21 mouse cellular contexts compared by ENCODE assay signal in the genomic region with DNA sequence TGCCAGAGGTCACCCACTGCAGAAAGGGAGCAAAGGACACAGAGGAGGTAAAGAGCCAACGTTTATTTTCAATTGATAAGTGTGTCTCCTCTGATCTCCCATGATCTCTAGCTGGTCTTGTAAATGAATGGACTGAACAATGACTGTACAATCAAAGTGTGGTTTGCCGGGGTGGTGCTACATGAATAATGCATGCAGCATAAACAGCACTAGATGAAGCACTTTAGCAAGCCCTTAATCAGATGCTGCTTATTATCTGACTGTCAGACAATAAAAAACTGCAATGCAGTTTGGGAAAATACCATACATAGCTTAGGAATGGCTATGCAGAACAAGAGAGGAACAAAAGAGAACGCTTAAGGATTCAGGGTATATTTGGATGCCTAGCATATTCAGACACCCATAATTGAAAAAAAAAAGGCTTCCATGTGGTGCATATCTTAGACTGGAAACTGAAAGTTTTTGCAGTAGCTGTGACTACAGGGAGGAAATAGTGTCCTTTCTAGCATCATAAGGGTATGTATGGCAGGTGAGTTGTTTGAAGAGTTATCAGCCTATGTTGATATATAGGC. TPM values are rescaled to one million over a fixed set of nuclear protein-coding genes. Genes with fewer than 3 reads are reported as not detected.
A peak's percentile ranks its signal among the peaks of the same experiment; 100 is the strongest.
DNase-seq lines count a peak whose midpoint lies in the region; ATAC-seq and TF ChIP-seq lines count a peak whose summit lies in the region.
"Had no signal": no experiment of that assay in that cellular context is flagged by ENCODE, and none has a peak within 500 bp of the region (broad histone marks: within the 10 kb centered on the region; RNA-seq: fewer than 3 reads in every experiment).

No protein-coding gene starts in this region.

- H3K9me3 ChIP-seq in midbrain, embryonic 11.5 days (ENCODE audit: control insufficient read depth, low read length), result no peaks in the 10 kb centered on the region
- no peaks in the 10 kb centered on the region for H3K9me3 ChIP-seq in midbrain, embryonic 10.5 days (replicated peaks)
- H3K9me3 ChIP-seq in forebrain, embryonic 12.5 days, result no peaks in the 10 kb centered on the region
- no peaks in the 10 kb centered on the region for H3K9me3 ChIP-seq in forebrain, postnatal 0 days (ENCODE audit: low read length)
- H3K9me3 ChIP-seq: embryonic facial prominence, embryonic 10.5 days; limb, embryonic 13.5 days; megakaryocyte, embryonic 14.5 days had no signal

- TF ChIP-seq CTCF in forebrain, postnatal 0 days (IDR thresholded peaks at IDR 0.05; ENCODE audit: low read depth), result no peak
- TF ChIP-seq CTCF in thymus, adult 2 months (IDR thresholded peaks at IDR 0.05; ENCODE audit: borderline replicate concordance, control insufficient read depth, extremely low read depth, insufficient read depth, low read length, poor library complexity), result no peak

- no peaks in the 10 kb centered on the region for H3K4me1 ChIP-seq in midbrain, embryonic 11.5 days (ENCODE audit: control insufficient read depth, insufficient read depth, low read length)
- H3K4me1 ChIP-seq in midbrain, embryonic 10.5 days, result peaks cover 6% of the 10 kb centered on the region
- H3K4me1 ChIP-seq in forebrain, embryonic 12.5 days, result peaks cover 5% of the 10 kb centered on the region; the same call in 1 of the 2 replicates
- H3K4me1 ChIP-seq in forebrain, postnatal 0 days (ENCODE audit: insufficient read depth), result no peaks in the 10 kb centered on the region
- no peaks in the 10 kb centered on the region for H3K4me1 ChIP-seq in thymus, adult 2 months (replicated peaks; ENCODE audit: control insufficient read depth, insufficient read depth, low read length)
- H3K4me1 ChIP-seq: embryonic facial prominence, embryonic 10.5 days; limb, embryonic 13.5 days; megakaryocyte, embryonic 14.5 days had no signal

- 45% methylated on average over 3 of the region's 3 CpGs for WGBS in midbrain, embryonic 11.5 days
- 59% methylated on average over 3 of the region's 3 CpGs for WGBS in midbrain, embryonic 10.5 days
- 21% methylated on average over 3 of the region's 3 CpGs for WGBS in forebrain, embryonic 12.5 days
- WGBS in forebrain, postnatal 0 days, result 23% methylated on average over 3 of the region's 3 CpGs
- 80% methylated on average over 3 of the region's 3 CpGs for WGBS in thymus, adult 2 months

- peak; percentile 79 for ATAC-seq in midbrain, embryonic 11.5 days (ENCODE audit: low FRiP score)
- ATAC-seq in forebrain, embryonic 12.5 days (ENCODE audit: low FRiP score), result peak; percentile 80
- ATAC-seq in forebrain, postnatal 0 days, result peak; percentile 55

- H3K36me3 ChIP-seq in midbrain, embryonic 11.5 days (ENCODE audit: control insufficient read depth, insufficient read depth, low read length), result no peaks in the 10 kb centered on the region
- H3K36me3 ChIP-seq in midbrain, embryonic 10.5 days, result no peaks in the 10 kb centered on the region
- no peaks in the 10 kb centered on the region for H3K36me3 ChIP-seq in forebrain, embryonic 12.5 days (replicated peaks)
- H3K36me3 ChIP-seq in forebrain, postnatal 0 days (ENCODE audit: insufficient read depth), result no peaks in the 10 kb centered on the region
- H3K36me3 ChIP-seq in thymus, adult 2 months (ENCODE audit: control insufficient read depth, insufficient read depth, low read length), result no peaks in the 10 kb centered on the region
- H3K36me3 ChIP-seq: embryonic facial prominence, embryonic 10.5 days; limb, embryonic 13.5 days had no signal

- H3K27ac ChIP-seq in midbrain, embryonic 11.5 days (ENCODE audit: low read depth, low read length), result no peak overlapping the region
- no peak overlapping the region for H3K27ac ChIP-seq in midbrain, embryonic 10.5 days (replicated peaks)
- no peak overlapping the region for H3K27ac ChIP-seq in forebrain, embryonic 12.5 days
- no peak overlapping the region for H3K27ac ChIP-seq in forebrain, postnatal 0 days (ENCODE audit: low read depth, low read length)
- no peak overlapping the region for H3K27ac ChIP-seq in thymus, adult 2 months (ENCODE audit: control insufficient read depth, insufficient read depth, low read length)
- H3K27ac ChIP-seq: embryonic facial prominence, embryonic 10.5 days; limb, embryonic 13.5 days had no signal

- DNase-seq in midbrain, embryonic 11.5 days (ENCODE audit: low spot score, missing footprints), result no peak
- no peak for DNase-seq in midbrain, embryonic 10.5 days (ENCODE audit: low spot score)
- peak; percentile 6 for DNase-seq in forebrain, postnatal 0 days
- DNase-seq in telencephalon, adult 2 months (ENCODE audit: low read depth, low spot score), result peak; percentile 9
- no peak for DNase-seq in thymus, adult 2 months
- no peak for DNase-seq in right cerebral cortex, postnatal 36 days (ENCODE audit: low spot score in 2 of 2)
- DNase-seq: adrenal gland, postnatal 36 days; cerebellum, postnatal 10 days; gastrocnemius, postnatal 36 days; kidney, adult 2 months; kidney, postnatal 25 days; lung, postnatal 10 days had no signal

- H3K4me3 ChIP-seq in midbrain, embryonic 11.5 days (ENCODE audit: low read depth, low read length), result no peak overlapping the region
- H3K4me3 ChIP-seq in midbrain, embryonic 10.5 days, result no peak overlapping the region
- H3K4me3 ChIP-seq in forebrain, embryonic 12.5 days (replicated peaks), result no peak overlapping the region
- no peak overlapping the region for H3K4me3 ChIP-seq in forebrain, postnatal 0 days (ENCODE audit: low read depth, low read length)
- H3K4me3 ChIP-seq in thymus, adult 2 months (ENCODE audit: control insufficient read depth, insufficient read depth, low read length), result no peak overlapping the region
- H3K4me3 ChIP-seq: embryonic facial prominence, embryonic 10.5 days; limb, embryonic 13.5 days; megakaryocyte, embryonic 14.5 days had no signal

- no peak overlapping the region for H3K4me2 ChIP-seq in midbrain, embryonic 11.5 days
- H3K4me2 ChIP-seq in forebrain, embryonic 12.5 days, result no peak overlapping the region
- H3K4me2 ChIP-seq in forebrain, postnatal 0 days (ENCODE audit: low read depth), result no peak overlapping the region
- H3K4me2 ChIP-seq: limb, embryonic 13.5 days had no signal

- TF ChIP-seq POLR2A in thymus, adult 2 months (IDR thresholded peaks at IDR 0.05; ENCODE audit: control insufficient read depth, extremely low read depth, insufficient read depth, low read length, poor library complexity), result no peak

- H3K9ac ChIP-seq in midbrain, embryonic 11.5 days (ENCODE audit: low read length), result no peak overlapping the region
- no peak overlapping the region for H3K9ac ChIP-seq in forebrain, embryonic 12.5 days
- no peak overlapping the region for H3K9ac ChIP-seq in forebrain, postnatal 0 days
- H3K9ac ChIP-seq: limb, embryonic 13.5 days had no signal

- H3K27me3 ChIP-seq in midbrain, embryonic 11.5 days (ENCODE audit: control insufficient read depth, insufficient read depth, low read length), result no peaks in the 10 kb centered on the region
- H3K27me3 ChIP-seq in midbrain, embryonic 10.5 days (ENCODE audit: low read depth, poor library complexity, severe bottlenecking), result no peaks in the 10 kb centered on the region
- no peaks in the 10 kb centered on the region for H3K27me3 ChIP-seq in forebrain, embryonic 12.5 days
- H3K27me3 ChIP-seq in forebrain, postnatal 0 days (ENCODE audit: insufficient read depth, low read length), result no peaks in the 10 kb centered on the region
- H3K27me3 ChIP-seq in thymus, adult 2 months (ENCODE audit: control insufficient read depth, insufficient read depth, low read length), result no peaks in the 10 kb centered on the region
- H3K27me3 ChIP-seq: limb, embryonic 13.5 days; megakaryocyte, embryonic 14.5 days had no signal

RNA-seq across cellular contexts. Expression of a gene that starts 30.1 kb away (rescaled TPM):
- 0.25 and 0.33 TPM in 2 replicates for polyA plus RNA-seq in midbrain, embryonic 11.5 days (2014; fragmentation: Nextera tagmentation; extraction: Ambion mirVana)
- 0.12 TPM in 1 of 2 replicates, not detected in the other for polyA plus RNA-seq in midbrain, embryonic 10.5 days (2016; fragmentation: Nextera tagmentation; extraction: Ambion mirVana)
- 0.21 and 0.32 TPM in 2 replicates for polyA plus RNA-seq in forebrain, embryonic 12.5 days (2016; fragmentation: Nextera tagmentation; extraction: Ambion mirVana)
- 4.8 and 6.4 TPM in 2 replicates for total RNA-seq in forebrain, postnatal 0 days (2014; rRNA removed)
- 1.0 and 1.7 TPM in 2 replicates for polyA plus RNA-seq in forebrain, postnatal 0 days (2015; fragmentation: Nextera tagmentation; extraction: Ambion mirVana)
- polyA plus RNA-seq in thymus, adult 2 months (2012; rRNA removed), result 0.03 TPM in 1 of 2 replicates, not detected in the other
- total RNA-seq: adrenal gland, postnatal 36 days; ES-E14; gastrocnemius, postnatal 36 days had no signal
- polyA plus RNA-seq: embryonic facial prominence, embryonic 10.5 days; heart, postnatal 0 days; kidney, adult 2 months; limb, embryonic 13.5 days; liver, embryonic 16.5 days had no signal

RNA-seq across cellular contexts. Expression of a gene that starts 57.5 kb away (rescaled TPM):
- not detected in 2 replicates for polyA plus RNA-seq in midbrain, embryonic 11.5 days (2014; fragmentation: Nextera tagmentation; extraction: Ambion mirVana)
- polyA plus RNA-seq in midbrain, embryonic 10.5 days (2016; fragmentation: Nextera tagmentation; extraction: Ambion mirVana), result not detected in 2 replicates
- not detected in 2 replicates for polyA plus RNA-seq in forebrain, embryonic 12.5 days (2016; fragmentation: Nextera tagmentation; extraction: Ambion mirVana)
- not detected in 2 replicates for total RNA-seq in forebrain, postnatal 0 days (2014; rRNA removed)
- polyA plus RNA-seq in forebrain, postnatal 0 days (2015; fragmentation: Nextera tagmentation; extraction: Ambion mirVana), result not detected in 2 replicates
- not detected in 2 replicates for polyA plus RNA-seq in thymus, adult 2 months (2012; rRNA removed)
- total RNA-seq: adrenal gland, postnatal 36 days; ES-E14; gastrocnemius, postnatal 36 days; left cerebral cortex, adult 8-10 months had no signal
- polyA plus RNA-seq: embryonic facial prominence, embryonic 10.5 days; heart, postnatal 0 days; kidney, adult 2 months; limb, embryonic 13.5 days; liver, embryonic 16.5 days; urinary bladder, adult 2 months had no signal

Comparison
In these comparisons a context has a peak if more than half of its experiments do, and no peak if none do; other contexts are left out.
1. DNase-seq: peak in forebrain, postnatal 0 days (single experiment) and telencephalon, adult 2 months (single experiment); none in midbrain, embryonic 11.5 days (single experiment), midbrain, embryonic 10.5 days (single experiment), thymus, adult 2 months (single experiment) and right cerebral cortex, postnatal 36 days (0 of 2).
2. Peak in every context shown above with its lines, with median percentiles within 50 percentile points of each other: ATAC-seq.